Mouse (Mus musculus) mesoderm, embryonic 11.5 days (tissue): ENCODE measurements around the gene Ifi206.
"Not testable (repeated sequence)": the region's sequence is repeated elsewhere in the genome, so short reads cannot be mapped to it uniquely, and the experiment has no call there.

ENCODE experiments used
- DNase-seq: peaks from one replicate; pipeline ENCODE4 v3.0.0-alpha.2; 2012; ENCODE audit warnings: low read depth, low spot score

Gene Ifi206

GRCm38 (mm10) chr1:173490812-173491480 lies at the start of gene Ifi206:
TSS of gene Ifi206 (minus strand) at chr1:173491041.
- DNase-seq, result not testable (repeated sequence)

GRCm38 (mm10) chr1:173535791-173536190 lies 45.0 kb upstream of the Ifi206 start, which contains the start of gene Ifi214:
TSS of gene Ifi214 (minus strand) at chr1:173535957.
- DNase-seq, result not testable (repeated sequence)

GRCm38 (mm10) chr1:173521452-173521851 lies 30.6 kb upstream of the Ifi206 start:
- DNase-seq, result no peak

- not testable (repeated sequence) for DNase-seq
These were observed 19.8 kb upstream of the Ifi206 start for GRCm38 (mm10) chr1:173510595-173510994.

- not testable (repeated sequence) for DNase-seq
These were observed 642 bp upstream of the Ifi206 start for GRCm38 (mm10) chr1:173491483-173491882.

- not testable (repeated sequence) for DNase-seq
These were observed 9.7 kb downstream of the Ifi206 start for GRCm38 (mm10) chr1:173481182-173481574.

- not testable (repeated sequence) for DNase-seq
These were observed 10.3 kb downstream of the Ifi206 start for GRCm38 (mm10) chr1:173480399-173481181.

- no peak for DNase-seq
These were observed 34.1 kb downstream of the Ifi206 start for GRCm38 (mm10) chr1:173456761-173457160.

- peak; percentile 61 for DNase-seq
These were observed 34.6 kb downstream of the Ifi206 start for GRCm38 (mm10) chr1:173456139-173456754.

- no peak for DNase-seq
These were observed 39.2 kb downstream of the Ifi206 start for GRCm38 (mm10) chr1:173451665-173452064.

- no peak for DNase-seq
These were observed 40.2 kb downstream of the Ifi206 start for GRCm38 (mm10) chr1:173450621-173451020.

- DNase-seq, result no peak
These were observed 43.8 kb downstream of the Ifi206 start for GRCm38 (mm10) chr1:173447067-173447466.

GRCm38 (mm10) chr1:173443061-173443460 lies 47.8 kb downstream of the Ifi206 start:
- DNase-seq, result no peak

- no peak for DNase-seq
These were observed 49.6 kb downstream of the Ifi206 start for GRCm38 (mm10) chr1:173441210-173441609.

GRCm38 (mm10) chr1:173440681-173441080 lies 50.2 kb downstream of the Ifi206 start:
- DNase-seq, result no peak

GRCm38 (mm10) chr1:173437161-173437953 lies 53.5 kb downstream of the Ifi206 start:
- no peak for DNase-seq

GRCm38 (mm10) chr1:173432411-173432810 lies 58.4 kb downstream of the Ifi206 start:
- no peak for DNase-seq

- no peak for DNase-seq
These were observed 60.7 kb downstream of the Ifi206 start for GRCm38 (mm10) chr1:173429995-173430699.

GRCm38 (mm10) chr1:173427385-173427784 lies 63.5 kb downstream of the Ifi206 start:
- DNase-seq, result no peak

GRCm38 (mm10) chr1:173426345-173426744 lies 64.5 kb downstream of the Ifi206 start:
- DNase-seq, result no peak

GRCm38 (mm10) chr1:173420374-173420773 lies 70.5 kb downstream of the Ifi206 start:
- DNase-seq, result no peak
